Mouse (Mus musculus) lung, postnatal 0 days (tissue): ENCODE data around the gene Lekr1.

ENCODE experiments used
- CTCF ChIP-seq: IDR thresholded peaks from 2 replicates; pipeline ENCODE4 v1.5.1; 2016; ENCODE audit warnings: antibody characterized with exemption, mild to moderate bottlenecking
- EP300 ChIP-seq: IDR thresholded peaks from 2 replicates; pipeline ENCODE4 v1.6.1; 2016; ENCODE audit warnings: antibody characterized with exemption, mild to moderate bottlenecking, control low read depth

DNA sequence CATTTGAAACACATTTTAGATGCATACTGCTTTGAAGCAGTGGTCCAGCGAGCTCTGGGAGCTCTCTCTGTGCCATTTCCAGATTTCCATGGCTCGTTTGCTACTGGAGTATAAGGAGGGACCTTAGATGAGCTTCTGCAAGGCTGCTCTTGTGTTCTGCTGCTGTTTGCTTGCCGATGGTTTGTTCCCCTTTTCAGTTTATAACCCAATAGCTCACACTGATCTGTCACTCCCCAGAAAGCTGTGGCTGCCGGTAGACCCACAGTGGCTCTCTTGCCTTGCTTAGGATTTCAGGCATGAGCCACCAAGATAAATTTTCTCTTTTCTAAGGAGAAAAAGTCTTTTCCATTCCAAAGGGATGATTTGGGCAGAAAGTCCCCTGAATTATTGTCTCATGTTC lies 152.6 kb downstream of the Lekr1 start:
- TF ChIP-seq CTCF (no peak), EP300 (no peak)
